Mouse (Mus musculus) thymus, adult 2 months (tissue): ENCODE measurements around the gene Crocc.

Experiments used
- CTCF ChIP-seq: fragments of 200-500 bp; IDR thresholded peaks from 2 replicates; pipeline ENCODE4 v1.5.1; 2012; ENCODE audit warnings: mild to moderate bottlenecking, control low read depth, low read length, moderate library complexity, borderline replicate concordance; ENCODE audit not compliant: control insufficient read depth, poor library complexity, insufficient read depth; ENCODE audit errors: extremely low read depth
- POLR2A ChIP-seq: fragments of 200-500 bp; IDR thresholded peaks from 2 replicates; pipeline ENCODE4 v1.6.1; 2012; ENCODE audit warnings: mild to moderate bottlenecking, low read length, control low read depth, moderate library complexity; ENCODE audit not compliant: control insufficient read depth, poor library complexity, insufficient read depth; ENCODE audit errors: extremely low read depth

- TF ChIP-seq CTCF (no peak), POLR2A (no peak)
Measured at GRCm38 (mm10) chr4:141015356-141015755, 45.0 kb downstream of the Crocc start.
